Mouse (Mus musculus) liver, embryonic 16.5 days (tissue): ENCODE measurements at regions not wholly inside any gene's neighbourhood (a gene's known extent, or its start where the extent isn't known, plus 50 kb on each side); places are given as distances from the start of the nearest gene placed in this dataset.
"Not testable (repeated sequence)": the region's sequence is repeated elsewhere in the genome, so short reads cannot be mapped to it uniquely, and the experiment has no call there.

ENCODE experiments used
- ATAC-seq: fragments of 200-750 bp; cut with Nextera tagmentation; 2 replicates; pipeline ENCODE4 v1.8.0; 2017; ENCODE audit warnings: low read depth, mild to moderate bottlenecking, moderate number of reproducible peaks, moderate library complexity
- H3K27ac ChIP-seq: fragments of 300-500 bp; sonication (generic); 2 replicates; pipeline ENCODE4 v1.5.1; 2014; ENCODE audit warnings: mild to moderate bottlenecking, low read length
- H3K27me3 ChIP-seq: fragments of 300-500 bp; sonication (generic); 2 replicates; pipeline ENCODE4 v1.6.1; 2014; ENCODE audit warnings: low read depth, low read length, mixed read lengths; ENCODE audit not compliant: control insufficient read depth, insufficient read depth
- H3K36me3 ChIP-seq: fragments of 300-500 bp; sonication (generic); 2 replicates; pipeline ENCODE4 v1.6.1; 2014; ENCODE audit warnings: mild to moderate bottlenecking; ENCODE audit not compliant: control insufficient read depth, insufficient read depth
- H3K4me1 ChIP-seq: fragments of 300-500 bp; sonication (generic); 2 replicates; pipeline ENCODE4 v1.6.1; 2014; ENCODE audit warnings: low read depth, low read length, mixed read lengths; ENCODE audit not compliant: control insufficient read depth
- H3K4me2 ChIP-seq: fragments of 300-500 bp; sonication (generic); 2 replicates; pipeline ENCODE4 v1.6.1; 2014; ENCODE audit warnings: low read depth, low read length, mixed read lengths
- H3K4me3 ChIP-seq: fragments of 300-500 bp; sonication (generic); 2 replicates; pipeline ENCODE4 v1.5.1; 2014; ENCODE audit warnings: low read depth, mild to moderate bottlenecking, low read length
- H3K9ac ChIP-seq: fragments of 300-500 bp; sonication (generic); 2 replicates; pipeline ENCODE4 v1.6.1; 2014; ENCODE audit warnings: low read depth, low read length
- H3K9me3 ChIP-seq: fragments of 300-500 bp; sonication (generic); replicated peaks from 2 replicates; pipeline ENCODE4 v1.6.1; 2016; ENCODE audit warnings: low read length; ENCODE audit not compliant: control insufficient read depth
- WGBS: fragments of 180-500 bp; shearing (Covaris S2); extraction: QIAGEN DNeasy Blood & Tissue Kit; methylation state at CpG from one replicate; pipeline ENCODE4 v1.1.7; 2014; ENCODE audit not compliant: insufficient replicate concordance; 5-methylcytosine and 5-hydroxymethylcytosine counted together

GRCm38 (mm10) chr16:57945404-57945803 lies 190.9 kb upstream of the Col8a1 start:
- Histone ChIP-seq H3K27me3 (no peaks in the 10 kb centered on the region), H3K9ac (no peak overlapping the region), H3K4me2 (no peak overlapping the region), H3K9me3 (no peaks in the 10 kb centered on the region), H3K4me1 (no peaks in the 10 kb centered on the region), H3K36me3 (no peaks in the 10 kb centered on the region), H3K4me3 (no peak overlapping the region), H3K27ac (no peak overlapping the region)
- WGBS: 40% methylated on average over 6 of the region's 6 CpGs
- ATAC-seq: no peak

- no peak overlapping the region for H3K4me2 ChIP-seq
- ATAC-seq: no peak
Observed at GRCm38 (mm10) chr16:57947309-57947708, 192.8 kb upstream of the Col8a1 start.

GRCm38 (mm10) chr16:57949680-57950079 lies 195.1 kb upstream of the Col8a1 start:
- no peak overlapping the region for H3K4me3 ChIP-seq
- H3K27ac ChIP-seq: no peak overlapping the region
- no peak overlapping the region for H3K4me2 ChIP-seq
- H3K9me3 ChIP-seq: no peaks in the 10 kb centered on the region
- no peaks in the 10 kb centered on the region for H3K4me1 ChIP-seq
- H3K36me3 ChIP-seq: no peaks in the 10 kb centered on the region
- no peaks in the 10 kb centered on the region for H3K27me3 ChIP-seq
- H3K9ac ChIP-seq: no peak overlapping the region
- 59% methylated on average over 3 of the region's 3 CpGs for WGBS
- ATAC-seq: no peak

More at GRCm38 (mm10) chr16:57947309-57947708, 192.8 kb upstream of the Col8a1 start:
- no peak overlapping the region for H3K4me3 ChIP-seq
- WGBS: 39% methylated on average over 3 of the region's 3 CpGs
- H3K27me3 ChIP-seq: no peaks in the 10 kb centered on the region
- no peaks in the 10 kb centered on the region for H3K36me3 ChIP-seq
- no peak overlapping the region for H3K9ac ChIP-seq
- no peaks in the 10 kb centered on the region for H3K9me3 ChIP-seq
- no peaks in the 10 kb centered on the region for H3K4me1 ChIP-seq
- no peak overlapping the region for H3K27ac ChIP-seq

DNA sequence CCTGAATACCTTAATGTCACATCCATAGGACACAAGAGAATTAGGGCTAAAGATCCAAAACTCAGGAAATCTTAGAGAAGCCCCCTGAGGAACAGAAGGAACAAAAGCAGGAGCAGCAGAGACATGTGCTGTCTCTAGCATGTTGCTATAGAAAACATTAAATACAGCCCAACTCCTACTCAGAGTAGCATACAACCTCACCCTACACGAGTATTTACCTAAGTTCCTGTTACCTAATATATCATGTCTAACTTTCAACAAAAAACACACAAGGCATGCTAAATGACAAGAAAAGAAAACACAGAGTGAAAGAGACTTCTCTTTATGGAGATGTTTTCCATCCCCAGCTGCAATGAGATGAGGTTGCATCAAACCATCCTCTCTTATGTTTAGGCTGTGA lies 216.4 kb upstream of the Col8a1 start:
- no peak for ATAC-seq
- no peak overlapping the region for H3K9ac ChIP-seq
- H3K4me1 ChIP-seq: no peaks in the 10 kb centered on the region
- no peaks in the 10 kb centered on the region for H3K9me3 ChIP-seq
- H3K4me2 ChIP-seq: no peak overlapping the region
- H3K27ac ChIP-seq: no peak overlapping the region
- no peaks in the 10 kb centered on the region for H3K36me3 ChIP-seq
- WGBS: 14% methylated on average over 1 of the region's 1 CpGs
- no peaks in the 10 kb centered on the region for H3K27me3 ChIP-seq
- no peak overlapping the region for H3K4me3 ChIP-seq

DNA sequence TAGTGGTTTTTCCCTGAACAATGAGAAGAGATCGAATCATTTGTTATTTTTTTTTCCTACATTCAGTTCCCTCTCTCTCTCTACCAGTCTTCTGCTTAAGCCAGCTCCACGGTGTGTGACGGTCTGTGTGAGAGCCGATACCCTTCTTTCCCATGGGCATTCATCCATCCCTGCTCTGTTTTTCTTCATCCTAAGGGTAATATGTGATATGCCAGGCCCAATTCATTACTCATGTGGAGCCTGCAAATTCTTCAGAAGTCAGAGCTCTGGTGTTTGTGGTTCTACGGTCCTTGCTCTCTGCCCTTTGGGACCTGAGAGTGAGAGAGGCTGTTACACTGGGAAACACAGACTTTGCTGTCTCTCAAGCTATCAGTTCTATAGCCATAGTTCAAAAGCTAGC lies 229.6 kb upstream of the Col8a1 start:
- no peaks in the 10 kb centered on the region for H3K4me1 ChIP-seq
- H3K36me3 ChIP-seq: no peaks in the 10 kb centered on the region
- no peak overlapping the region for H3K9ac ChIP-seq
- no peak for ATAC-seq
- no peak overlapping the region for H3K4me2 ChIP-seq
- H3K27me3 ChIP-seq: no peaks in the 10 kb centered on the region
- 69% methylated on average over 5 of the region's 5 CpGs for WGBS
- H3K27ac ChIP-seq: no peak overlapping the region
- no peaks in the 10 kb centered on the region for H3K9me3 ChIP-seq
- H3K4me3 ChIP-seq: no peak overlapping the region

- ATAC-seq: no peak
- H3K9me3 ChIP-seq: no peaks in the 10 kb centered on the region
- no peak overlapping the region for H3K4me2 ChIP-seq
- H3K36me3 ChIP-seq: no peaks in the 10 kb centered on the region
- no peak overlapping the region for H3K9ac ChIP-seq
- H3K4me1 ChIP-seq: no peaks in the 10 kb centered on the region
- WGBS: 52% methylated on average over 3 of the region's 3 CpGs
- no peak overlapping the region for H3K27ac ChIP-seq
- no peak overlapping the region for H3K4me3 ChIP-seq
- H3K27me3 ChIP-seq: no peaks in the 10 kb centered on the region
Observed at GRCm38 (mm10) chr16:58005740-58006139, 251.2 kb upstream of the Col8a1 start.

DNA sequence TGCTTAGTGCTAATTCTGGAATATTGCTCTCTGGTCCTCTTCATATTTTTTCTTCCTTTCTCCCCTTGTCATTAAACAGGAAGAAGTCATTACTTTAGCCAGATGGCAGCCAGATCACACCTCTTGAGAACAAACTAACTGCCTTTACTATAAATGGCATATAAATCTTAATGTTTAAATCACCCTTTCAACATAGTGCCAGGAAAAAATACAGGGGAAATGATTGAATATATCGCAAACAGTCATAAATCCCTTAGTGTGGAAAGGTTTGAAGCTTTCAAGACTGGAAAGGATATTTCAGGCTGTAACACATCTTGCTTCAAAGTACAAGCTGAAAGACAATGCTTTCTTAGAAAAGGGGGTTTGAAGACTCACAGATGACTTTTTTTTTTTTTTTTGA lies 259.0 kb upstream of the Col8a1 start:
- no peak for ATAC-seq
- 73% methylated on average over 1 of the region's 1 CpGs for WGBS

DNA sequence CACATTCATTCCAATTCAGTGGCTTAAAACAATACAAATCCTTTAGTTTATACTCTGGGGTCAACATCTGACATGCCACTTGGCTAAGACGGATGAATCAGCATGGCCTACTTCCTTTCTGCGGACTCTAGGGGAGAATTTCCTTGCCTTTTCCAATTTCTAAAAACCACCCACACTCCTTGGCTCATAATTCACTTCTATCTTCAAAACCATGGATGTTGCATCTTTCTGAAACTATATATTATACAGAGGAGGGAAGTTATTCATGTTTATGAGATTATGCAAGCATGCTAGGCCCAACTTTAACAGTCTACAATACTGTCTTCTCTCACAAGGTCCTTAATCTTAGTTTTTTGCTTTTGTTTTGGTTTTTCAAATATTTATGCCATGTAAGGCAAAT lies 273.0 kb upstream of the Col8a1 start:
- no peak overlapping the region for H3K27ac ChIP-seq
- H3K4me1 ChIP-seq: no peaks in the 10 kb centered on the region
- WGBS: 61% methylated on average over 2 of the region's 2 CpGs
- H3K4me2 ChIP-seq: no peak overlapping the region
- H3K4me3 ChIP-seq: no peak overlapping the region
- no peaks in the 10 kb centered on the region for H3K36me3 ChIP-seq
- no peak overlapping the region for H3K9ac ChIP-seq
- H3K27me3 ChIP-seq: no peaks in the 10 kb centered on the region
- no peak for ATAC-seq
- H3K9me3 ChIP-seq: no peaks in the 10 kb centered on the region

More for the DNA sequence above, 259.0 kb upstream of the Col8a1 start:
- no peaks in the 10 kb centered on the region for H3K36me3 ChIP-seq
- H3K9me3 ChIP-seq: no peaks in the 10 kb centered on the region
- no peak overlapping the region for H3K27ac ChIP-seq
- no peak overlapping the region for H3K4me2 ChIP-seq
- no peak overlapping the region for H3K4me3 ChIP-seq
- no peak overlapping the region for H3K9ac ChIP-seq
- H3K27me3 ChIP-seq: no peaks in the 10 kb centered on the region
- no peaks in the 10 kb centered on the region for H3K4me1 ChIP-seq

GRCm38 (mm10) chr16:58028541-58028940 lies 274.0 kb upstream of the Col8a1 start:
- not testable (repeated sequence) for H3K4me2 ChIP-seq, H3K36me3 ChIP-seq, H3K9ac ChIP-seq, H3K4me1 ChIP-seq, H3K9me3 ChIP-seq, H3K27ac ChIP-seq, H3K27me3 ChIP-seq, ATAC-seq, H3K4me3 ChIP-seq
- 56% methylated on average over 1 of the region's 1 CpGs for WGBS

DNA sequence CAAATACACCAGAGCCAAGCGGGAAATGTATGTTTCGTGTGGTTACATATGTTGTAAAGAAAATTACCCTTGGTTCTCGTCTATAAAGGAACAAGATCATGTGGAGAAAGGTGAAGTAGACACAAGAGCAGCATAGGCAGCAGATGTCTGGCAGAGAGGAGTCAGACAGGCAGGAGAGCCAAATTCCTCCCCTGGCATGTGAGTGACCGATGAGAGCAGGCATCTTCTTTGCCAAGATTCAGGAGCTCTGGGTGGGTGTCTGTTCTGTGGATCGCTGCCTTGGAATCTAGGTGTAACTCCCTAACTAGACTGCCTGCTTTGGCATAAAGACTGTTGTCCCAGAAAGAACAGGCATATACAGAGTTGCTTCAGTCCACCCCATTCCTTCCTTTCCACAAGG lies 275.1 kb upstream of the Col8a1 start:
- 61% methylated on average over 5 of the region's 5 CpGs for WGBS
- Histone ChIP-seq H3K9me3 (no peaks in the 10 kb centered on the region), H3K4me1 (no peaks in the 10 kb centered on the region), H3K27ac (no peak overlapping the region), H3K36me3 (no peaks in the 10 kb centered on the region), H3K9ac (no peak overlapping the region), H3K4me2 (no peak overlapping the region), H3K4me3 (no peak overlapping the region), H3K27me3 (no peaks in the 10 kb centered on the region)
- ATAC-seq: no peak
